Mouse (Mus musculus): ENCODE data around the gene Ms4a5. TPM values are rescaled to one million over a fixed set of nuclear protein-coding genes. Genes with fewer than 3 reads are reported as not detected.

The Ms4a5 gene
- polyA plus RNA-seq, 1 experiment from 2014 or later: not detected

GRCm38 (mm10) chr19:11242560-11242959 is 41.1 kb downstream of the Ms4a5 start:
- H3K27ac ChIP-seq (ENCODE audit: low read depth, low read length): no peak overlapping the region
- no peak overlapping the region for H3K4me2 ChIP-seq
- H3K4me1 ChIP-seq (ENCODE audit: control insufficient read depth, insufficient read depth, low read length): no peaks in the 10 kb centered on the region
- H3K9me3 ChIP-seq (replicated peaks; ENCODE audit: control insufficient read depth, low read length): no peaks in the 10 kb centered on the region
- no peaks in the 10 kb centered on the region for H3K36me3 ChIP-seq (ENCODE audit: control insufficient read depth, insufficient read depth, low read length)
- no peak for ATAC-seq (replicated peaks; ENCODE audit: insufficient number of reproducible peaks, low FRiP score, low TSS enrichment)
- H3K27me3 ChIP-seq (ENCODE audit: control insufficient read depth, insufficient read depth, low read length): no peaks in the 10 kb centered on the region
- no peak overlapping the region for H3K9ac ChIP-seq (ENCODE audit: low read depth, low read length)
- whole genome bisulfite sequencing (ENCODE audit: insufficient replicate concordance): 57% methylated on average over 5 of the region's 5 CpGs
- H3K4me3 ChIP-seq (ENCODE audit: low read depth, low read length): no peak overlapping the region

- Histone ChIP-seq H3K4me2 (no peak overlapping the region), H3K36me3 (ENCODE audit: control insufficient read depth, insufficient read depth, low read length) (no peaks in the 10 kb centered on the region), H3K4me3 (ENCODE audit: low read depth, low read length) (no peak overlapping the region), H3K9me3 (replicated peaks; ENCODE audit: control insufficient read depth, low read length) (no peaks in the 10 kb centered on the region), H3K27ac (ENCODE audit: low read depth, low read length) (no peak overlapping the region), H3K4me1 (ENCODE audit: control insufficient read depth, insufficient read depth, low read length) (no peaks in the 10 kb centered on the region), H3K27me3 (ENCODE audit: control insufficient read depth, insufficient read depth, low read length) (no peaks in the 10 kb centered on the region), H3K9ac (ENCODE audit: low read depth, low read length) (no peak overlapping the region)
- ATAC-seq (replicated peaks; ENCODE audit: insufficient number of reproducible peaks, low FRiP score, low TSS enrichment): no peak
Measured at GRCm38 (mm10) chr19:11235820-11236219, 47.9 kb downstream of the Ms4a5 start.

GRCm38 (mm10) chr19:11234921-11235735 is 48.5 kb downstream of the Ms4a5 start:
- Histone ChIP-seq H3K27me3 (ENCODE audit: control insufficient read depth, insufficient read depth, low read length) (no peaks in the 10 kb centered on the region), H3K27ac (ENCODE audit: low read depth, low read length) (no peak overlapping the region), H3K4me3 (ENCODE audit: low read depth, low read length) (no peak overlapping the region), H3K4me2 (no peak overlapping the region), H3K36me3 (ENCODE audit: control insufficient read depth, insufficient read depth, low read length) (no peaks in the 10 kb centered on the region), H3K9ac (ENCODE audit: low read depth, low read length) (no peak overlapping the region), H3K4me1 (ENCODE audit: control insufficient read depth, insufficient read depth, low read length) (no peaks in the 10 kb centered on the region), H3K9me3 (replicated peaks; ENCODE audit: control insufficient read depth, low read length) (no peaks in the 10 kb centered on the region)
- no peak for ATAC-seq (replicated peaks; ENCODE audit: insufficient number of reproducible peaks, low FRiP score, low TSS enrichment)
- 62% methylated on average over 5 of the region's 5 CpGs for WGBS (ENCODE audit: insufficient replicate concordance)

- H3K27ac ChIP-seq (ENCODE audit: low read depth, low read length): no peak overlapping the region
- H3K4me1 ChIP-seq (ENCODE audit: control insufficient read depth, insufficient read depth, low read length): no peaks in the 10 kb centered on the region
- no peaks in the 10 kb centered on the region for H3K36me3 ChIP-seq (ENCODE audit: control insufficient read depth, insufficient read depth, low read length)
- 62% methylated on average over 5 of the region's 5 CpGs for WGBS (ENCODE audit: insufficient replicate concordance)
- no peak for ATAC-seq (replicated peaks; ENCODE audit: insufficient number of reproducible peaks, low FRiP score, low TSS enrichment)
- no peak overlapping the region for H3K4me2 ChIP-seq
- H3K9ac ChIP-seq (ENCODE audit: low read depth, low read length): no peak overlapping the region
- no peaks in the 10 kb centered on the region for H3K9me3 ChIP-seq (replicated peaks; ENCODE audit: control insufficient read depth, low read length)
- no peak overlapping the region for H3K4me3 ChIP-seq (ENCODE audit: low read depth, low read length)
- no peaks in the 10 kb centered on the region for H3K27me3 ChIP-seq (ENCODE audit: control insufficient read depth, insufficient read depth, low read length)
Measured at GRCm38 (mm10) chr19:11234244-11234643, 49.4 kb downstream of the Ms4a5 start.

- Histone ChIP-seq H3K9me3 (replicated peaks; ENCODE audit: control insufficient read depth, low read length) (no peaks in the 10 kb centered on the region), H3K27ac (ENCODE audit: low read depth, low read length) (no peak within 1 kb of the TSS), H3K4me2 (no peak within 1 kb of the TSS), H3K27me3 (ENCODE audit: control insufficient read depth, insufficient read depth, low read length) (no peaks in the 10 kb centered on the region), H3K4me3 (ENCODE audit: low read depth, low read length) (no peak within 1 kb of the TSS), H3K9ac (ENCODE audit: low read depth, low read length) (no peak within 1 kb of the TSS), H3K4me1 (ENCODE audit: control insufficient read depth, insufficient read depth, low read length) (no peaks in the 10 kb centered on the region), H3K36me3 (ENCODE audit: control insufficient read depth, insufficient read depth, low read length) (no peaks in the 10 kb centered on the region)
- WGBS (ENCODE audit: insufficient replicate concordance): 68% methylated on average over 5 of the region's 5 CpGs
- no peak for ATAC-seq (replicated peaks; ENCODE audit: insufficient number of reproducible peaks, low FRiP score, low TSS enrichment)
Measured at GRCm38 (mm10) chr19:11232348-11232747, 51.3 kb downstream of the Ms4a5 start, which contains the start of gene Ms4a12. Ms4a12 (minus strand) TSS chr19:11232448.

Other genes starting within 250 kb of the Ms4a5 start
- gene Ms4a8a, start 202.8 kb downstream of the Ms4a5 start, polyA plus RNA-seq (2014; fragmentation: Nextera tagmentation; extraction: Ambion mirVana): not detected in 2 replicates
- gene 1700017D01Rik, start 153.0 kb downstream of the Ms4a5 start, polyA plus RNA-seq (2014; fragmentation: Nextera tagmentation; extraction: Ambion mirVana): not detected in 2 replicates
- not detected in 2 replicates for gene 1700025F22Rik, start 118.6 kb downstream of the Ms4a5 start, polyA plus RNA-seq (2014; fragmentation: Nextera tagmentation; extraction: Ambion mirVana)
- not detected in 2 replicates for gene Ms4a13, start 87.1 kb downstream of the Ms4a5 start, polyA plus RNA-seq (2014; fragmentation: Nextera tagmentation; extraction: Ambion mirVana)
- gene Ms4a12, start 51.4 kb downstream of the Ms4a5 start, polyA plus RNA-seq (2014; fragmentation: Nextera tagmentation; extraction: Ambion mirVana): not detected in 2 replicates
- gene Ms4a1, start 17.6 kb downstream of the Ms4a5 start, polyA plus RNA-seq (2014; fragmentation: Nextera tagmentation; extraction: Ambion mirVana): not detected in 2 replicates
- not detected in 2 replicates for gene Ms4a14, start 30.6 kb upstream of the Ms4a5 start, polyA plus RNA-seq (2014; fragmentation: Nextera tagmentation; extraction: Ambion mirVana)
- 0.49 TPM in 1 of 2 replicates, not detected in the other for gene Ms4a7, start 52.3 kb upstream of the Ms4a5 start, polyA plus RNA-seq (2014; fragmentation: Nextera tagmentation; extraction: Ambion mirVana)
- 0.27 and 1.0 TPM in 2 replicates for gene Ms4a4a, start 91.7 kb upstream of the Ms4a5 start, polyA plus RNA-seq (2014; fragmentation: Nextera tagmentation; extraction: Ambion mirVana)
- gene Ms4a4c, start 120.9 kb upstream of the Ms4a5 start, polyA plus RNA-seq (2014; fragmentation: Nextera tagmentation; extraction: Ambion mirVana): not detected in 2 replicates
- gene Ms4a4b, start 159.7 kb upstream of the Ms4a5 start, polyA plus RNA-seq (2014; fragmentation: Nextera tagmentation; extraction: Ambion mirVana): not detected in 2 replicates
- gene Ms4a6c, start 185.5 kb upstream of the Ms4a5 start, polyA plus RNA-seq (2014; fragmentation: Nextera tagmentation; extraction: Ambion mirVana): 0.21 and 0.77 TPM in 2 replicates
- not detected in 2 replicates for gene Gm8369, start 202.1 kb upstream of the Ms4a5 start, polyA plus RNA-seq (2014; fragmentation: Nextera tagmentation; extraction: Ambion mirVana)
- gene Ms4a6b, start 232.6 kb upstream of the Ms4a5 start, polyA plus RNA-seq (2014; fragmentation: Nextera tagmentation; extraction: Ambion mirVana): 0.59 and 1.4 TPM in 2 replicates